8 mouse cellular contexts compared by ENCODE assay signal in the genomic region with DNA sequence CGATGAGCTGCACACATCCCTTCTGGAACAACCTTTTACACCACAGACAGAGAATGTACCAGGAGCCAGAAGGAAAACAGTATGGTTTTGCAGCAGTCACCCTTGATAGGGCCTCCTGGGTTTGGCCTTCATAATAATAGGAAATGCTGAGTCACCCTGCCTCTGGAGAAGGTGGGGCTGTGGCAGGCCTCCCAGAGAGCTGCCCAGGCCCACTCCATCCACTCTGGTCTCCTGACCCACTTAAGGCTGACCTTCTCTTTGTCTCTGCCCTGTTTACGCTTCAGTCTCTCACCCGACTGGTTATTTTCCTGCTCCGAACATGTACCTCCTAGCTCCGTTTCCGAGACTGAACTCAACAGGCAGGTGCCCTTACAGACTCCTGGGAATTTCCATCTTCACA. TPM values are rescaled to one million over a fixed set of nuclear protein-coding genes. Genes with fewer than 3 reads are reported as not detected.
DNase-seq lines count a peak whose midpoint lies in the region; TF ChIP-seq lines count a peak whose summit lies in the region.

No protein-coding gene starts in this region.

- no peak for TF ChIP-seq POLR2A in lung, adult 2 months (IDR thresholded peaks at IDR 0.05; ENCODE audit: borderline replicate concordance, extremely low read depth, low read depth, low read length)

- no peak overlapping the region for H3K4me3 ChIP-seq in lung, adult 2 months (replicated peaks; ENCODE audit: extremely low read depth, low read depth, low read length)

- intact Hi-C loops in heart, postnatal 36 days (cut with DNase I): no loop called here

- 51% methylated on average over 6 of the region's 6 CpGs for WGBS in lung, adult 2 months

- H3K4me1 ChIP-seq in lung, adult 2 months (ENCODE audit: control insufficient read depth, insufficient read depth, low read length): peaks cover 2% of the 10 kb centered on the region; the same call in 1 of the 2 replicates

- DNase-seq in MEL-GATA-1-ER (ENCODE audit: extremely low read depth, low read depth): peak; percentile 35
- DNase-seq in adrenal gland, postnatal 36 days: peak; percentile 75 to 79
- peak; percentile 25 to 33 for DNase-seq in heart, postnatal 36 days
- DNase-seq in lung, adult 2 months: peak; percentile 58
- DNase-seq in cerebellum, postnatal 36 days: no peak
- DNase-seq in thymus, adult 18-20 months: no peak
- no peak for DNase-seq in frontal cortex, postnatal 10 days (ENCODE audit: low spot score in 2 of 2)
- DNase-seq in left cerebral cortex, adult 8-10 months (ENCODE audit: low spot score in 2 of 2): no peak

- no peak for TF ChIP-seq CTCF in lung, adult 2 months (IDR thresholded peaks at IDR 0.05; ENCODE audit: insufficient read depth, low read length)

RNA-seq across cellular contexts. Expression of a gene that starts 0.3 kb away (rescaled TPM):
- total RNA-seq in adrenal gland, postnatal 36 days (2021): 100 to 1,000 TPM; 150 to 205 TPM
- total RNA-seq in heart, postnatal 36 days (2021): 10 to 100 TPM; 87.2 to 89.6 TPM
- polyA plus RNA-seq in lung, adult 2 months (2012; rRNA removed): 25.9 and 36.2 TPM in 2 replicates
- 10 to 100 TPM; 73.2 to 98.4 (median 90.6) TPM for total RNA-seq in left cerebral cortex, adult 8-10 months (2022)

RNA-seq across cellular contexts. Expression of a gene that starts 48.7 kb away (rescaled TPM):
- not detected for total RNA-seq in adrenal gland, postnatal 36 days (2021)
- 10 to 100 TPM; 40.4 to 47.6 TPM for total RNA-seq in heart, postnatal 36 days (2021)
- polyA plus RNA-seq in lung, adult 2 months (2012; rRNA removed): 0.18 and 0.53 TPM in 2 replicates
- total RNA-seq in left cerebral cortex, adult 8-10 months (2022): 1 to 10 TPM; 1.2 to 3.4 (median 1.7) TPM

Comparison
In these comparisons a context has a peak if more than half of its experiments do, and no peak if none do; other contexts are left out.
1. DNase-seq: peak in MEL-GATA-1-ER (single experiment), adrenal gland, postnatal 36 days (2 of 2), heart, postnatal 36 days (2 of 2) and lung, adult 2 months (single experiment); none in cerebellum, postnatal 36 days (0 of 2), thymus, adult 18-20 months (0 of 2), frontal cortex, postnatal 10 days (0 of 2) and left cerebral cortex, adult 8-10 months (0 of 2).
2. RNA of a gene that starts 48.7 kb away (total RNA-seq): 40.4 to 47.6 TPM in heart, postnatal 36 days; 1.2 to 3.4 TPM in left cerebral cortex, adult 8-10 months and not detected in adrenal gland, postnatal 36 days; every median in the first group is over 4 times any median in the second.